Mouse (Mus musculus) frontal cortex, postnatal 25 days (tissue): ENCODE data around the gene Heyl.
A peak's percentile ranks its signal among the peaks of the same experiment; 100 is the strongest.
"Not testable (repeated sequence)": the region's sequence is repeated elsewhere in the genome, so short reads cannot be mapped to it uniquely, and the experiment has no call there.

Experiments
- DNase-seq, 2 experiments: peaks; one replicate each; pipeline ENCODE4 v3.0.0; 2022; ENCODE audit warnings: low spot score in 2 of 2

The Heyl gene

DNA sequence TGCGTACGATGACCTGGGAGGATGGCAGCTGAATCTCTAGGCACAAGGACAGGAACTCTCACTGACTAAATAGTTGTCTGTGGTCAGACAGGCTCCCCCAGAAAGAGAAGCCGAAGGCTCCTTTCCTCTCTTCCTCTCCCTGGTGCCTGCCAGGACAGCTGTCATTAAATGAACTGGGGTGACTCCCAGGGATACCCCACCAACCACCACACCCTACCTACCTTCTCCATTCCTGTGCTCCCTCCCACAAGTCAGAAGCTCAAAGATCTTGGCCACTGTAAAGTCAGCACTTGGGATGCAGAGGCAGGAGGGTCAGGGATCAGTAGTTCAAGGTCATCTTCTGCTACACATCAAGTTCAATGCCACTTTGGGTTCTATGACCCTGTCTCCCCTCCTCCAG, 515 bp upstream of the Heyl start:
- DNase-seq = no peak

DNA sequence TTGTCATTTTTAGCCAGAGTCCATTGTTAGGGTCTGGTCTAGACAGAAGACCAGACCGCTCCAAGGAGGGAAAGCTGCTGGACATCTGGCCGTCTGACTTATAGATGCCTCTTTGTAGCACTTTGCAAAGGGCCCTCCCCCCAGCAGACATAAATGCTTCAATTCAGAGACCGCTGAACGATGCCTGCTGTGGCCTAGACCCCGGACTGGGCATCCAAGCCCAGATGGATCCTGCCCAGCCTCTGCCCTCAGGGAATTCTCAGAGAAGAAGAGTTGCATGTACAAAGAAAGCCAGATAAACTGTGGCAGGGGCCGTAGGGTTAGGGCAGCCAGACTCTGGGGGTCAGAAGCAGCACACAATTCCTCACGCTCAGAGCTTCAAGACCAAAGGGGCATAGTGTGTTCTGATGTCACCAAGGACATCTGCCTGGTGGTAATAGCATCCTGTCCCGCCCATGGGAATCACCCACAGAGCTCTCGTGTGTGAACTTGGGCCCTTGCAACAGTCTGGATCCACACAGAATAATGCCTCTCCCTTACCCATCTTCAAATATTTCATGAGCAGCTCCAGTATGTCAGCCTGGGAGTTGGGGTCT, 2.6 kb downstream of the Heyl start:
- no peak for DNase-seq

DNA sequence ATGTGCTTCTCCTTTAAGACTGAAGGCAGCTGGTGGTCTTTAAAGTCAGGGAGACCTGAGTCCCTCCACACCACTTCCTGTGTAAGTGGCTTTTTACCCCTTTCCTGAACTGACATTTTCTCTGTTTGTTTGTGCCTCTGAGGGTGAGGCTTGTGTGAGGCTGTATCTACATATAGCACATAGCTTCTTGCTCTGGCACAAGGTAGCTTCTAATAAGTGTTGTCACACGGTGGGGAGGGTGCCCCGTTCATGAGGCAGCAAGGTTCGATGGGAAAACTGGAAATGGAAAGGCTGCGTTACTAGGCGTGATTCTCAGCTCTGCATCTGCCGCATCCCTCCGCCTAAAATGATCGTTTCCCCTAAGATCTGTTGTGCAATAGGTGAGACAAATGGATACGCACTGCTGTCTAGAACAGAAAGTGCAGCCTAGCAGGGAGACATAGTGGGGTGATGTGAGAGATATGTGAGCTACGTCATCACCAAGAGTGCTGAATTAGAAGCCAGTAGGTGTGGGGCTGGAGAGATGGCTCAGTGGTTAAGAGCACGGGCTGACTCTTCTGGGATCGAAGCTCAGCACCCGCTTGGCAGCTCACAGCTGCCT, 3.2 kb downstream of the Heyl start:
- DNase-seq = no peak

DNA sequence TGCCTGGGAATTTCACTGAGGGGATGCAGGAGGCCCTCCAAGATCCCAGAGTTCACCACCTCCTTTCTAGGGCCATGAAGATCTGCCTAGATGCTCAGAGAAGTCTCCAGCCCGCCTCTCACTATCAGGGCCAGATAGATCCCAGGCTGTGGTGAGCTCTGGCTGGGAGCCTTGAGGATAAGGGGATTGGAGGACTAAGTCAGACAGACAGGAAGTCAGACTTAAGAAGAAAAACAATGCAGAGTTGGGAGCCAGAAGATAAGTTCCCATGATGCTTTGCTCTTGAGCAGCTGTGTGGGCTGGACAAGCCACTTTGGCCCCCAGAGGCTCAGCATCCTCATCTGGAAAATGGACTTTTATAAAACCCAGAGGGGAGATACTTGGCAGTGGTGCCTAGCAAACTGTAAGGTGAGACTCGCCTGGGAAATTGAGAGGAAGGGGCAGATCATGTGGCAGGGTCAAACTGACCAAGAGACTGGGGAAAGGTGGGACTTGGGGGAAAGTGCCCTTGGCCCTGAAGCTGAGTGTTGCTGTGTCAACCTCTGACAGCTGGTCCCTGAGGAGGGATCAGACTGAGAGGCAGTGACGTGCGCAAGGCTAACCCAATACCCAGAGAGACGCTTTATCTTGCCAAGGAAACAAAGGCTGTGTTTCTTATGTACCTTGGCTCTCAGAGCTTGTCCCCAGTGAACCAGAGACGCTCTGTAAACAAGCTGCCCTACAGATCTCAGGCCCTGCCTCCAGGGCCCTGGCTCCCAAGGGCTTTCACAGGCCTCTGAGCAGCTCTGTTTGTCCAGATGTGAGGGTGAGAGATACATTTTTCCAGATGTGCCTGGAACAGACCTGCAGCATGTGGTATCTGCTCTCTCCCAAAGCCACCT, 4.3 kb downstream of the Heyl start:
- no peak for DNase-seq

DNA sequence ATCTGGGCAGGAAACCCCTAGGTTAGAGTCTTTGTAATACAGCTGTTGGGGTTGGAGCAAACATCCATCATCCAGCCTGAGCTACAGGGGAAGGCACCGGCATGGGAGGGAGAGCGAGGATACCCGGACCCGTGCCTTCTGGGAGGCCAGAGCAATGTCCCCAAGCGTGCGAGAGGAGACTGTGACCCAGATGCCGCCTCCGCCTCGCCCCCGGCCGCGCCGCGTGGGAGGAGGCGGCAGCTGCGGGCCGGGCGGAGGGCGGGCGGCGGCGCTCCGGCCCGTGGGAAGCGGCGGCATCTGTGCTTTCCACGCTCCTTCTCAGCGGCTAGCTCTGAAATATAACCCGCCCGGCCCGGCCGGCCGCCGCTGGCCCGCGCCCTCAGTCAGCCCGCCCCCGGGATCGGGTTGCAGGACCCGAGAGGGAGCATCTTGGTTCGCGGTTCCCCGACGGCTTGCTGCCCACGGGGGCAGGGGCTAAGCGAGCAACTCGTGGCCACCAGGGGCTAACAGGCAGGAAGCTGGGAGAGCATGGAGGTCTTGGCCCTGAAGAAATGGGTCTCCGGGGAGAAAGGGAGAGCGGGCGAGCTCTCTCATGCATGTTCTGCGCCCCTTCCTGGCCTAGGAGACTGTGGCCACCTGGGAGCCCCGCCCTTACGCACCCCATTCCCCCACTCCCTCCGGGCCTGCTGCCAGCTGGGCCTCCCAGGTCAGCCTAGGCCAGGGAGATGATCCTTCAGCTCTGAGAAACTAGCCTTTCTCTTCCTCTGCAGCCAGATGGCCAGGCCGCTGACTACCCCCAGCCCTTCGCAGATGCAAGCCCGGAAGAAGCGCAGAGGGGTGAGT, 6.2 kb downstream of the Heyl start:
- no peak for DNase-seq

DNA sequence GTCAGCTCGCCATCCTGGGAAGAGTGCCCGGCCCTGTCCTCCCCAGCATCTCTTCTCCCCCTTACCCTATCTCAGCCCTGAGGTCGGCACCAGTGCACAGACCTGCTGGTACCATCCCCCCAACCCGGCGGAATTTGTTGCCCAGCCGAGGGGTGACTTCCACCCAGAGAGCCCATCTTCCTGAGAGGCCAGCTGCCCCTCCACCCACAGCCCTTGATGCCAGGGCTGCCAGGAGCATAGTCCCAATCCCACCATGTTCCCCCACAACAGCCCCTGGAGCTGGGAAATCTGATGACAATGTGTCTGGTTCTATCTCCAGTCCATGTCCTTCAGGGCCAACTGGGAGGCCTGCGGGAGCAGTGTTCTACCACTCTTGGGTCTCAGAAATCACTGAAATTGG, 12.9 kb downstream of the Heyl start:
- DNase-seq = no peak

DNA sequence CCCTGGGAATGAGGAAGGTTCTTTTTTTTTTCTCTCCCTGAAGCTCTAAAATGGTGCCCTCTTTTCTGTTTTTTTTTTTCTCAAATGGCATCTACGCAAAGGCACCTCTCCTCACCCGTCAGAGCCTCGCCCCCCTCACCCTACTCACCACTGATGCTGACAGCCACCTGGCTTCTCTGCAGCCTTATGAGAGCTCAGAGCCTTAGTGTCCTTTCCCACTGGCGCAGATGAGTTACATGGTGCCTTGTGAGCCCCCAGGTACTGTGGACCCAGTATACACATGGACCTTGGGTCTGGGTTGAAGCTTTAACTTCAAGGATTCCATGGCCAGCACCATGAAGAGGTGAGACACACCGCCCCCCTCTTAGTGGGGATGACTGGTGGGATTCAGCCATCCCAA, 13.3 kb downstream of the Heyl start:
- DNase-seq = no peak

DNA sequence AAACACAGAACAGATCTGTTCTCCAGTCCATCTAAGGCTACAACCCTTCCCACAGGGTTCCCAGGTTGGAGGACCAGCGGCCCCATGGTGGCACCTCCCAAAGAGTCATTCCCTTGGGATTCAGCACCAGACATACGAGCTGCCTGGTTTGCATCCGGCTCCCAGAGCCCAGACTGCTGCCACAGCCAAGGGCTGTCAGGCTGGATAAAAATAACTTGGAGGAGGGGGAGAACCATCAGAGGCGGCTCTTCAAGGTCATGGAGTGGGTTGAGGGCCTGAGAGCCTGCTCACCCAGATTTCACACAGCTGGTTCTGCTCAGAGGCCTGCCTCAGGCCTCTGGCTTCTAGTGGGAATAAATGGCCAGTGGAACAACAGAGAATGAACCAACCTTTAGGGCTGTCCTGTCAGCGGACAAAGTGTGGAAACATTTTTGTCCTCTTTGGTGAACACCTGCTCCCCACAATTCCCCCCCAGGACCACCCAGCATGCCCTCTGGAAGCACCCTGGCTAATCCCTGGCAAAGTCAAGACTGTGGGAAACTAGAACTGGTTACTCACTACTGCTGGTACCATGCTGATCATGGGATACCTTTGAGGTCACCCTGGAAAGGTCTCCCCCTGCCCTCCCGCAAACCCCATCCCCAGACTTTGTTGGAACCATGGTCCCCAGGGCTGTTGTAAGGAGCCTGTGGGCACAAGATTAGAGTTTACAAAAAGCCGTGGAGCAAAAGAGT, 14.0 kb downstream of the Heyl start:
- no peak for DNase-seq

DNA sequence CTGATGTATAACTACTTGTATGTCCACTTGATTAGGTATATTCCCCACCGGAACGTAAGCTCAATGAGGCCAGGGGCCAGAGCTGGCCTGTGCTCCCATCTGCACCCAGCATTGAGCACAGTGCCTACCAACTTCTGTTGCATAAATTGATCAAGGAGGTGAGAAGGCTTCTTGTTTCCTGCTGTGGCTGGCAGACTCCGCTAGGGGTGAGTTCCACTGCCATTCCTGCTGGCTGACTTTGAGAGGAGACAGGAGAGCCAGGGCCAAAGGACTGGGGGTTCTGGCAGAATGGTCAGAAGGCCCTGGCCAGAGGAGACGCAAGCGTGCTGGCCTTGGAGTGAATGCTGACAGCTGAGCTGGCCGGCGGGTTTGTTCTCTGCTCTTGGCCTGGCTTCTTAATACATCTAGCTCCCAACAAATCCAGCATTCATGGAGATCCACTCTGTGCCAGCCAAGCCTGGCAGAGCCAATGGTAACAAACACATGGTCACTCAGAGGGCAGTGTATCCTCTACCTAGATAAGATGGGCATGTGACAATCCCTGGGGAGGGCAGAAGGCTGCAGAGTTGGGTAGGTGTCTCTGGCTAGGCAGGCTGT, 15.7 kb downstream of the Heyl start:
- DNase-seq = peak in 1 of 2 experiments; percentile 34

DNA sequence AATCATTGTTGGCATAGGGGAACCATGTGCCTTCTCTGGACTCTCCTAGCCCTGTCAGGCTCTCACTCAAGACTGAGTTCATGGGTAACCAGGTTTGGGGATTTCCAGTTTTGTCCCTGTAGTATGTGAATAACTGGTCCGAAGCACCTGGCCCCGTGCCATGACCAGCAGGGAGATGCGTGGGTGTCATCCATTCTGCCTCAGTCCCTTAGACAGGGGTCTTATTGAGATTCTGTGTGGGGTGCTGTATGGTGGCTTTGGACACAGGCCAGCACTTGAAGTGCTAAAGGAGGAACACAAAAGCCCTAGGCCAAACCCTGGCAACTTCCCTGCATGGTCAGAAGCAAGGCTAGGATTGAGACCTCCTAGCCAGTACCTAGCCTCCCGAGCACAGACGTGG, 18.9 kb downstream of the Heyl start:
- no peak for DNase-seq

DNA sequence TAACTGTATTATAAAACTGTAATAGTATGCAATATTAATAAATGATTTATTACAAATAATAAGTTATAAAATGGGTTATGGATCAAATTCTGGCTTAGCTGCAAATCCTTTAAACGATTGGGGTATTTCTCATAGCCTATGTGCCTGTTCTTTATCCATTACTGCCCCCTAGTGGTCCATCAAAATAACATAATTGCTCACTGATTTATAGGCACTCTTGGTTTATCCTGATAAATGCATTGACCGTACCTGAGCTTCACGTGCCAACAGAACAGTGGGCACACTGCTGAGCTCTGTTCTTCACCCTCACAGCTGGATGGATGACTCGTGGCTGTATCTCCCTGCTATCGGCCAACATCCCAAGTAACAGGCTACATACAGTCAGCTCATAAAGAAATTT, 21.3 kb downstream of the Heyl start:
- DNase-seq = no peak

DNA sequence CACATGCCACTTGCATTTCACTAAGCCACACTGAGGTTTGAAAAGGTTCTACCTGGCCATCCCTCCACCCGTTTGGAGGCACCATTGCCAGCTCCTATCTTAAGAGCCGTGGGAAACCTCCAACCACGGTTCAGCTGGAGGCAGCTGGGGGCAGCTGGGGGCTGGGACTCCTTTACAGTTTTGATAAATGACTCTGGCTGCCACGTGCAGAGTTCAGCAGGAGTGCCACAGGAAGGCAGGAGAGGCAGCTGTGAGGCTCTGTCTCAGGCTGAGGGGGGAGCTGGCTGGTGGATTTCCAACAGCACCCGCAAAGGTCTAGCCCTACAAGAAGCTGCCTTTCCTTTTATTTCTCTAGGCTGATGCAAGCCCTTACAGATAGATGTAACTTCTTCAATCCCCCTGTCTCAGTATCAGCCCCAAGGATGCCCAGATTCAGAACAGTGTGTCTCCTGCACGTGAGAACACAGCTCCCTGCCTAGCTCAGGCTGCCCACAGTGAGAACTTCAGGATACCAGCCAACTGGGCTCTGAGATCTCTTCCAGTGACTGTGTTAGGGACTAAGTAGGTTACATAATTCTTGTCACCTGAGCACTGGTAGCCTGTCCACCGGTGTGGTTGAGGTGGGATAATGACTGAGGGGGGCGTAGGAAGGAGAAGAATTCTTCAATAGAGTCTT, 26.9 kb downstream of the Heyl start:
- no peak for DNase-seq

DNA sequence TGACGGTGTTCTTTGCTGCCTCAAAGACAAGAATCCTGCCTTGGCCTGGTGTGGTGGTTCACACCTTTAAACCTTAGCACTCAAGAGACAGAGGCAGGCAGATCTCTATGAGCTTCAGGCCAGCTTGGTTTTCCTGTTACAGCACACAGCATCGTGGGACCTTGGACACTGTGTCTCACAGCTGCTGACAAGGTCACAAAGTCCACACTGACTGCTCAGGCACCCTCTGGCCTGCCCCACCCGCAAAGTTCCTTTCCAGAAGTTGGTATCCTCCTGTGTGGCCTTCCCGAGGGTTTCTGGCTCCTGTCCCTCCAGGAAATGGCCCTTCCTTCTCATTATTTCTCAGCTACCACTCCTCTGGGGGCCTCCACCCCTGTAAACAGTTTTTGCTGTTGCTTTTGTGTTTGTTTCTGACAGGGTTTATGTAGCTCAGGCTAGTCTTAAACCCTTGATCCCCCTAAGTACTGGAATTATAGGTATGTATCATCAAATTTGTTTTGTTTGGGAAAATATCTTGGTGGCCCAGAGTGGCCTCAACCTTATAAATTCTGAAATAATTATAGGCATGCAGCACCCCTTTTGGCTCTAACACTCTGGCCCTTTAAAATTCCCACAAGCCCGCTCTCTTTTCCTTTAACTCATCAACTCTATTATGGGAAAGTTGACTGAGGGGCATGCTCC, 28.5 kb downstream of the Heyl start, which contains the start of gene Pabpc4:
Pabpc4 (plus strand) TSS at position 631 of the 681 bp plus-strand sequence.
- no peak for DNase-seq

DNA sequence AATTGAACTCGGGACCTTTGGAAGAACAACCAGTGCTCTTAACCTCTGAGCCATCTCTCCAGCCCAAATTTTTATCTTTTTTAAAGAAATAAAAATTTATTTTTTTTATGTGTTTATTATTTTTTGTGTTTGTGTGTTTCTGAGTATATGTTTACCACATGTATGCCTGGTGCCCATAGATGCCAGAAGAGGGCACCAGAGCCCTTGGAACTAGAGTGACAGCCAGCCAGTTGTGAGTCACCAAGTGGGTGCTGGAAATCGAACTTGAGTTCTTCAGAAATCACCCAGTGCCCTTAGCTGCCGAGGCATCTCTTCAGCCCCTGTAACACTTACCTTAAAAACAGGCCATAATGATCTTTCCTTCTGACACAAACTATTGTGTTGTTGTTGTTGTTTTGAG, 37.7 kb downstream of the Heyl start:
- no peak for DNase-seq

DNA sequence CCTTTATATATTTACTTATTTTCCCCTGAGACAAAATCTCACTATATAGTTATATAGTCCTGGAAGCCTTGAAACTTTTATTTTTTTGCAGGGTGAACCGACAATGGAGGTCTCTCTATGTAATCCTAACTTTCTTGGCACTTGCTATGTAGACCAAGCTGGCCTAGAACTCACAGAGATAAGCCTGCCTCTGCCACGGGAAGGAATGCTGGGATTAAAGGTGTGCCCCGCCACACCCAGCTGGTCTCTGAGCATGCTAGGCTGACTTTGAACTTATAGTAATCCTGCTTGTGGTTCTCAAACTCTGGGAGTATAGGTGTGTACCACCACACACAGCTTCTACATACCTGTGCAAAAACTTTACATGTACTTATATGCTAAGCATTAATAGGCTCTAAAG, 46.8 kb downstream of the Heyl start:
- DNase-seq = no peak

DNA sequence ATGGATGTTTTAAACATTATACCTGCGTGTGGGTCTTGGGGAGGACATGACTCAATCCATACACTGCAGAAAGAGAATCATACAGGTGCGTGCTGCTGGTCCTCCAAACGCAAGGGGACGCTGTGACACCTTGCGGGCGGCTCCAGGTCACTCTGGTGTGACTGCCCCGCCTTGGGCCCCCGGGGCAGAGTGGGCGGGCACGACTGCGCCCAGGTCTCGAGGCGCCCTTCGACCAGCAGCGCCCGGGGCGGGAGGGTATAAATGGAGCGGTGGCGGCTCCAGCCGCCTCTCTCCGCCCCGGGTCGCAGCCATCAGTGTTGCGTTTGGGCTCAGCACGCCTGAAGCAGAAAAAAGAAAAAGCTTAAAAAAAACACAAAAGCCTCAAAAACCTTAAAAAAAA, 49.1 kb downstream of the Heyl start:
- DNase-seq = peak; percentile 66 to 83

DNA sequence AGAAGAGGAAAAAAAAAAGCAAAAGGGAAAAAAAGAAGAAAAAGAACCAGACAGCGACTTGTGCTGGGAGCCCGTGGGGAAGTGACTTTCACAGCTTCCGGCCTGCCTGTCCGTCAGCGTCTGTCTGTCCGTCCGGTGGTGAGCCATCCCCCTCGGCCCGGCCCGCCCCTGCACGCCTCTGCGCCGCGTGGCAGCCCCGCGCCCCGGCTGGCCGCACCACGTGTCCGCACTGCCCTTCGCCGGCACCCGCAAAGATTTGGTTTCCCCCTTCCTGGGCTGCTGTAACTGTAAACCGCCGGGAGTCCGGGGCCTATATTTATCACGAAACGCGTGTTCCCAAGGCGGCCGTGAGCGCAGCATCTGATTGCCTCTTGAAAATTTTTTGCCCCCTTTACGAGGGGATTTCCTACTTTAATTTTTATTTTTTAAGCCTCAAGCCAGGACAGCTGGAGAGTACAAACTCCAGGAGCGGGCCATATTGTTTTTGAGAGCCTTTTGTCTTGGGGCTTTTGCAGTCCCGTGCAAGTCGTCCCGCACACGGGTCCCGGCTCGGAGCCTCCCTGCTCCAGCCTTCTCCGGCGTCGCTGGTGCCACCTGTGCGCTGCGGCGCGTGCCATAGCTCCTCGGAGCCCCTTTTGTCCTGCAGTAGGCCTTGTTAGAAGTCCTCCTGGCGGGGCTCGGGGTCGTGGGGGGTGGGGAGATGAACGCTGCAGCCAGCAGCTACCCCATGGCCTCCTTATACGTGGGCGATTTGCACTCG, 49.7 kb downstream of the Heyl start:
- DNase-seq = not testable (repeated sequence)

DNA sequence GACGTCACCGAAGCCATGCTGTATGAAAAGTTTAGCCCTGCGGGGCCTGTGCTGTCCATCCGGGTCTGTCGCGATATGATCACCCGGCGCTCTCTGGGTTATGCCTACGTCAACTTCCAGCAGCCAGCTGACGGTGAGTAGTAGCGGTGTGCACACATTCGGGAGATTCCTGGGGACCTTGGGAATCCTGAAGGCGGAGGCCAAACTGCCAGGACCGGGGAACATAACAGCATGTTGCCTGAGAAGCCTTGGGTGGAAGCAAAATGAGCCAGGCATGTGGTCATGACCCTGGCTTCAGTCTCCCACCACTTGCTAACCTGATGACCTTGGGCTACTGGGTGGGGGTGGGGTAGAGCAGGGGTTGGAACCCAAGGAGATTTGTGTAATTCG, 50.3 kb downstream of the Heyl start:
- DNase-seq = not testable (repeated sequence)
